Mouse (Mus musculus): ENCODE measurements around the gene Neurod1.

GRCm38 (mm10) chr2:79460586-79460985 lies 4.0 kb upstream of the Neurod1 start:
- TF ChIP-seq CTCF (IDR thresholded peaks at IDR 0.05; ENCODE audit: borderline replicate concordance, control insufficient read depth, extremely low read depth, insufficient read depth, low read length, poor library complexity) (no peak), POLR2A (IDR thresholded peaks at IDR 0.05; ENCODE audit: control insufficient read depth, extremely low read depth, insufficient read depth, low read length, poor library complexity) (no peak)
